Mouse (Mus musculus) splenic B cell, adult 2 months (primary cell): ENCODE results near the gene Zfp747.
A peak's percentile ranks its signal among the peaks of the same experiment; 100 is the strongest.
"Not testable (repeated sequence)": the region's sequence is repeated elsewhere in the genome, so short reads cannot be mapped to it uniquely, and the experiment has no call there.

Source experiments
- DNase-seq: peaks from one replicate; pipeline ENCODE4 v3.0.0-alpha.2; 2011; ENCODE audit warnings: low read depth, low spot score
- H3K27me3 ChIP-seq: 2 replicates; pipeline ENCODE4 v1.6.1; 2012; ENCODE audit warnings: mild to moderate bottlenecking, low read length, moderate library complexity, mixed read lengths; ENCODE audit not compliant: control insufficient read depth, poor library complexity, insufficient read depth, severe bottlenecking
- H3K36me3 ChIP-seq: 2 replicates; pipeline ENCODE4 v1.6.1; 2012; ENCODE audit warnings: mild to moderate bottlenecking, low read length, moderate library complexity, mixed read lengths; ENCODE audit not compliant: control insufficient read depth, poor library complexity, insufficient read depth, severe bottlenecking

Zfp747 gene

DNA sequence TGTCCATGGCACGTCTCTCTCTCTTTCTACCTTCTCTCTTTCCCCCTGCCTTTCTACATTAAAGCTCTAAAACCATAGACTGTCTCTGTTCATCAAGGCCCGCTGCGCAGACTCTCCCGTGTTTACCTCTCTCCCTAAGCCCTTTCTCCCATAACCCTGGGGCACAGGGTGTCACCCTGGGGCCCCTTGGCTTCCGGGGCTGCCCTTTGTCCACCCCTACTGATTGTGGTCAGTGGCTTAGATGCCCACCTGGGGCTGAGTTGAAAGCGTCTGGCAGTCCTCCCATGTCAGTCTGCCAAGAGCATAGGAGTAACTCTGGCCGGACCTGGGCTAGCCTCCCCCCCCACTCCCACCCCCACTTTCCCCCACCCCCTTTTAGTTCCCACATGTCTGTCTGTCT is 14.5 kb upstream of the Zfp747 start:
- 0 out of 2 replicates have a peak, but pooled peaks cover 2% of the 10 kb centered on the region for H3K36me3 ChIP-seq
- H3K27me3 ChIP-seq, result no peaks in the 10 kb centered on the region

GRCm38 (mm10) chr7:127388201-127388600 is 12.4 kb upstream of the Zfp747 start:
- DNase-seq, H3K27me3 ChIP-seq, H3K36me3 ChIP-seq: not testable (repeated sequence)

More for the DNA sequence above, 14.5 kb upstream of the Zfp747 start:
- DNase-seq, result no peak

- no peaks in the 10 kb centered on the region for H3K27me3 ChIP-seq
- H3K36me3 ChIP-seq, result 0 out of 2 replicates have a peak, but pooled peaks cover under 1% of the 10 kb centered on the region
- DNase-seq, result peak; percentile 96
These were observed 11.0 kb upstream of the Zfp747 start, which contains the start of gene 9130019O22Rik for GRCm38 (mm10) chr7:127386641-127387392. TSS of gene 9130019O22Rik (minus strand) at chr7:127387166.

DNA sequence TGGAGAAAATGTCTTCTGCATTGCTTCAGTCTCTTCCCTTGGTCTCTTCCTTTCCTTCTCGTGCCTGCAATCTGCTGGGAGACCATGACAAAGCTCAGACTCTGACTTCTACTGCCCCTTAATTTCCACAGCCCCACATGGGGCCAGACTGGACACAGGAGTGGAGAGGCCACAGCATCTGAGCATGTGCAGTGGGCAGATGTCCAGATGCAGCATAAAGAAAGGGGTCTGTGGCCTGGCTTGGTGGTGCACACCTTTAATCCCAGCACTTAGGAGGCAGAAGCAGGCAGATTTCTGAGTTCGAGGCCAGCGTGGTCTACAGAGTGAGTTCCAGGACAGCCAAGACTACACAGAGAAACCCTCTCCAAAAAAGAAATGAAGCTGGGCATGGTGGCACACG is 9.7 kb upstream of the Zfp747 start:
- DNase-seq, H3K27me3 ChIP-seq, H3K36me3 ChIP-seq: not testable (repeated sequence)

GRCm38 (mm10) chr7:127378310-127378921 is 2.6 kb upstream of the Zfp747 start:
- H3K27me3 ChIP-seq, result no peaks in the 10 kb centered on the region
- H3K36me3 ChIP-seq, result no peaks in the 10 kb centered on the region
- no peak for DNase-seq

GRCm38 (mm10) chr7:127371870-127372269 is 4.0 kb downstream of the Zfp747 start:
- not testable (repeated sequence) for H3K27me3 ChIP-seq, H3K36me3 ChIP-seq, DNase-seq

DNA sequence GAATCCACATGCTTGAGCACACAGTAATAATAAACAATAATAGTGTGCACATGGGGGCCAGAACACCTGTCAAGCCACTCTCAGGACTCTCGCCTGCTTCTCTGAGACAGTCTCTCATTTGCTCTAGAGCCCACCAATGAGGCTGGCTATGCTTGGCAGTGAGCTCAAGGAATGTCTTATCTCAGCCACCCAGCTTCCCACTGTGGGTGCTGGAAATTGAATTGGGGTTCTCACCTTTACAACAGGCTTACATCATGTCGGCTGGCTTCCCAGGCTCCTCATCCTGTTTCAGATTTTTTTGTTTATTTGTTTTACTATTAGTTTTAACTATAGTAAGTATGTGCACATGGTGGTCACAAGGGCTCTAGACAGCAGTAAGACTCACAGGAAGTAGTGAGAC is 4.6 kb downstream of the Zfp747 start:
- no peak for DNase-seq
- Histone ChIP-seq H3K36me3 (no peaks in the 10 kb centered on the region), H3K27me3 (no peaks in the 10 kb centered on the region)

DNA sequence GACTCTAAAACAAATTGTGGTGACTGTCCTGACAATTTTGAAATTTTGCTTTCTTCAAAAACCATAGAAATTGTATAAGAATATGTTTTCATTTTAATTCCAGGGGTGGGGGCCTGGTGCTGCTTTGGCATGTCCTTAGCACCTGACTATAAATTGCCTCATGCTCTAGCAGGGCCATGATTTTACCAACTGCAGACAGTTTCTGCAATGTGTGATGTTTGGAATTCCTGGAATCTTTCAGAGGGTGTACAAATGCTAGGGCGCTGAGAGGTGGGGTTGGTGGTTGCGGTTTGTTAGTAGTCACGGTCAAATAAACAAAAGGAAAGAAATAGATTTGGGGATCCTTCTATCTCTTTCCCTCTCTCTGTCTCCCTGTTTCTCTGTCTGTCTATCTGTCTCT is 9.6 kb downstream of the Zfp747 start:
- no peak for DNase-seq
- no peaks in the 10 kb centered on the region for H3K36me3 ChIP-seq
- no peaks in the 10 kb centered on the region for H3K27me3 ChIP-seq

- Histone ChIP-seq H3K27me3 (no peaks in the 10 kb centered on the region), H3K36me3 (no peaks in the 10 kb centered on the region)
- no peak for DNase-seq
These were observed 11.7 kb downstream of the Zfp747 start for GRCm38 (mm10) chr7:127364166-127364565.

GRCm38 (mm10) chr7:127363475-127363921 is 12.4 kb downstream of the Zfp747 start:
- DNase-seq, result no peak
- Histone ChIP-seq H3K27me3 (no peaks in the 10 kb centered on the region), H3K36me3 (no peaks in the 10 kb centered on the region)

GRCm38 (mm10) chr7:127362418-127362817 is 13.4 kb downstream of the Zfp747 start:
- peak; percentile 81 for DNase-seq
- not testable (repeated sequence) for H3K36me3 ChIP-seq, H3K27me3 ChIP-seq

- DNase-seq, result no peak
- no peaks in the 10 kb centered on the region for H3K27me3 ChIP-seq
- H3K36me3 ChIP-seq, result no peaks in the 10 kb centered on the region
These were observed 14.4 kb downstream of the Zfp747 start for GRCm38 (mm10) chr7:127361449-127361848.

- Histone ChIP-seq H3K36me3 (no peaks in the 10 kb centered on the region), H3K27me3 (no peaks in the 10 kb centered on the region)
- no peak for DNase-seq
These were observed 15.6 kb downstream of the Zfp747 start for GRCm38 (mm10) chr7:127360265-127360664.

GRCm38 (mm10) chr7:127358472-127358871 is 17.4 kb downstream of the Zfp747 start:
- Histone ChIP-seq H3K36me3 (no peaks in the 10 kb centered on the region), H3K27me3 (no peaks in the 10 kb centered on the region)
- DNase-seq, result no peak

GRCm38 (mm10) chr7:127357871-127358270 is 18.0 kb downstream of the Zfp747 start:
- H3K36me3 ChIP-seq, result no peaks in the 10 kb centered on the region
- no peak for DNase-seq
- H3K27me3 ChIP-seq, result no peaks in the 10 kb centered on the region
